Comparison of ENCODE assay signal across 20 mouse cellular contexts in genomic region chr9:75769042-75769441, GRCm38 (mm10). TPM values are rescaled to one million over a fixed set of nuclear protein-coding genes. Genes with fewer than 3 reads are reported as not detected.
DNase-seq lines count a peak whose midpoint lies in the region; ATAC-seq and TF ChIP-seq lines count a peak whose summit lies in the region.
"Had no signal": no experiment of that assay in that cellular context is flagged by ENCODE, and none has a peak within 500 bp of the region (broad histone marks: within the 10 kb centered on the region; RNA-seq: fewer than 3 reads in every experiment).

No protein-coding gene starts in this region.

- no peaks in the 10 kb centered on the region for H3K27me3 ChIP-seq in heart, embryonic 13.5 days (replicated peaks)
- H3K27me3 ChIP-seq in heart, postnatal 0 days (ENCODE audit: control insufficient read depth, insufficient read depth, low read length): no peaks in the 10 kb centered on the region
- no peaks in the 10 kb centered on the region for H3K27me3 ChIP-seq in heart, adult 2 months (ENCODE audit: control insufficient read depth, insufficient read depth, low read length)
- no peaks in the 10 kb centered on the region for H3K27me3 ChIP-seq in G1E (ENCODE audit: insufficient read depth, low read length)
- no peaks in the 10 kb centered on the region; a peak in 1 of 4 replicates for H3K27me3 ChIP-seq in MEL (ENCODE audit: control insufficient read depth in 1 of 2, insufficient read depth in 2 of 2, low read length in 2 of 2)
- H3K27me3 ChIP-seq in midbrain, embryonic 16.5 days (ENCODE audit: control insufficient read depth, insufficient read depth, low read depth, low read length): no peaks in the 10 kb centered on the region
- H3K27me3 ChIP-seq: embryonic facial prominence, embryonic 12.5 days; forebrain, embryonic 15.5 days; hindbrain, embryonic 12.5 days had no signal

- H3K79me2 ChIP-seq in heart, adult 2 months (replicated peaks; ENCODE audit: control insufficient read depth, insufficient read depth, low read length): no peaks in the 10 kb centered on the region
- H3K79me2 ChIP-seq in MEL (ENCODE audit: control insufficient read depth, insufficient read depth, low read length, poor library complexity): no peaks in the 10 kb centered on the region

- H3K4me3 ChIP-seq in heart, embryonic 13.5 days: peak overlapping the region; percentile 18; the same call in 1 of the 2 replicates
- no peak overlapping the region for H3K4me3 ChIP-seq in heart, postnatal 0 days (ENCODE audit: low read depth, low read length)
- no peak overlapping the region for H3K4me3 ChIP-seq in heart, adult 2 months
- no peak overlapping the region; the same call in 1 of the 2 replicates for H3K4me3 ChIP-seq in G1E (ENCODE audit: low read depth, low read length)
- no peak overlapping the region for H3K4me3 ChIP-seq in MEL (ENCODE audit: control insufficient read depth in 1 of 2, insufficient read depth in 1 of 2, low read depth in 2 of 2, low read length in 2 of 2)
- no peak overlapping the region for H3K4me3 ChIP-seq in midbrain, embryonic 16.5 days (ENCODE audit: low read depth, low read length)
- H3K4me3 ChIP-seq: embryonic facial prominence, embryonic 12.5 days; forebrain, embryonic 15.5 days; hindbrain, embryonic 12.5 days had no signal

- no peak for TF ChIP-seq EP300 in heart, postnatal 0 days (IDR thresholded peaks at IDR 0.05; ENCODE audit: low read depth)
- no peak for TF ChIP-seq EP300 in heart, adult 2 months (IDR thresholded peaks at IDR 0.05; ENCODE audit: insufficient read depth, low read depth, low read length)
- no peak for TF ChIP-seq EP300 in MEL (IDR thresholded peaks at IDR 0.05; ENCODE audit: low read depth in 1 of 2, low read length in 2 of 2)

- H3K9me3 ChIP-seq in heart, embryonic 13.5 days: no peaks in the 10 kb centered on the region
- H3K9me3 ChIP-seq in heart, postnatal 0 days (replicated peaks; ENCODE audit: control insufficient read depth, low read length): no peaks in the 10 kb centered on the region
- H3K9me3 ChIP-seq in G1E (replicated peaks) (no peaks in the 10 kb centered on the region), MEL (replicated peaks; ENCODE audit: insufficient read depth, low read length) (no peaks in the 10 kb centered on the region)
- H3K9me3 ChIP-seq in midbrain, embryonic 16.5 days (replicated peaks; ENCODE audit: control insufficient read depth, low read length, poor library complexity, severe bottlenecking): no peaks in the 10 kb centered on the region
- H3K9me3 ChIP-seq: embryonic facial prominence, embryonic 12.5 days; forebrain, embryonic 15.5 days; hindbrain, embryonic 12.5 days had no signal

- TF ChIP-seq CTCF in heart, postnatal 0 days (IDR thresholded peaks at IDR 0.05; ENCODE audit: low read depth): no peak
- TF ChIP-seq CTCF in heart, adult 2 months (IDR thresholded peaks at IDR 0.05): no peak
- no peak for TF ChIP-seq CTCF in G1E (IDR thresholded peaks at IDR 0.05; ENCODE audit: low read depth, low read length)
- no peak for TF ChIP-seq CTCF in MEL (IDR thresholded peaks at IDR 0.05 in 2 of 3, conservative IDR thresholded peaks at IDR 0.05 in 1 of 3; ENCODE audit: control insufficient read depth in 1 of 3, insufficient read depth in 1 of 3, low read depth in 2 of 3, low read length in 3 of 3, poor library complexity in 1 of 3, severe bottlenecking in 1 of 3)

- intact Hi-C loops in heart, adult 2 months (cut with DNase I): loop anchor here (10.0 kb wide), 1 partner anchor 136 kb away; no protein-coding TSS in a partner anchor

- no peak overlapping the region for H3K9ac ChIP-seq in heart, embryonic 13.5 days
- H3K9ac ChIP-seq in heart, postnatal 0 days (replicated peaks; ENCODE audit: low read depth, low read length): no peak overlapping the region
- H3K9ac ChIP-seq in heart, adult 2 months (ENCODE audit: low read depth, low read length): no peak overlapping the region
- H3K9ac ChIP-seq in MEL (ENCODE audit: control insufficient read depth, low read depth, low read length, poor library complexity, severe bottlenecking): no peak overlapping the region
- no peak overlapping the region for H3K9ac ChIP-seq in midbrain, embryonic 16.5 days (ENCODE audit: low read depth, low read length)
- H3K9ac ChIP-seq: embryonic facial prominence, embryonic 12.5 days; forebrain, embryonic 15.5 days; hindbrain, embryonic 12.5 days had no signal

- ATAC-seq in heart, embryonic 13.5 days (ENCODE audit: extremely low read depth, insufficient number of reproducible peaks, low FRiP score, low TSS enrichment): no peak
- no peak for ATAC-seq in heart, postnatal 0 days (ENCODE audit: insufficient read depth, low read depth)
- ATAC-seq in G1E (ENCODE audit: extremely low read depth, insufficient number of reproducible peaks, low FRiP score, poor library complexity, severe bottlenecking): peak; percentile 70
- no peak for ATAC-seq in midbrain, embryonic 16.5 days
- ATAC-seq: forebrain, embryonic 15.5 days; hindbrain, embryonic 16.5 days; inflammation-experienced regulatory T-cells, adult 6 months; intestine, postnatal 0 days had no signal

- TF ChIP-seq RAD21 in MEL (IDR thresholded peaks at IDR 0.05; ENCODE audit: low read depth, low read length): no peak

- peak overlapping the region; percentile 46 for H3K4me2 ChIP-seq in heart, embryonic 13.5 days
- H3K4me2 ChIP-seq in heart, postnatal 0 days (ENCODE audit: low read depth, low read length): peak overlapping the region; percentile 18; the same call in 1 of the 2 replicates
- no peak overlapping the region for H3K4me2 ChIP-seq in midbrain, embryonic 16.5 days (ENCODE audit: low read length)
- H3K4me2 ChIP-seq: embryonic facial prominence, embryonic 12.5 days; forebrain, embryonic 15.5 days; hindbrain, embryonic 12.5 days had no signal

- peak overlapping the region; percentile 13; the same call in 1 of the 2 replicates for H3K27ac ChIP-seq in heart, embryonic 13.5 days (replicated peaks)
- no peak overlapping the region for H3K27ac ChIP-seq in heart, postnatal 0 days (ENCODE audit: low read depth)
- no peak overlapping the region for H3K27ac ChIP-seq in heart, adult 2 months
- H3K27ac ChIP-seq in MEL (ENCODE audit: control insufficient read depth, low read depth, low read length): no peak overlapping the region
- H3K27ac ChIP-seq in midbrain, embryonic 16.5 days (ENCODE audit: low read length): no peak overlapping the region
- H3K27ac ChIP-seq: embryonic facial prominence, embryonic 12.5 days; forebrain, embryonic 15.5 days; hindbrain, embryonic 12.5 days had no signal

- H3K4me1 ChIP-seq in heart, embryonic 13.5 days: peaks cover 27% of the 10 kb centered on the region
- H3K4me1 ChIP-seq in heart, postnatal 0 days (ENCODE audit: control insufficient read depth, insufficient read depth): peaks cover 8% of the 10 kb centered on the region; the same call in 1 of the 2 replicates
- H3K4me1 ChIP-seq in heart, adult 2 months (ENCODE audit: control insufficient read depth, insufficient read depth, low read length): no peaks in the 10 kb centered on the region
- peaks cover 26% of the 10 kb centered on the region for H3K4me1 ChIP-seq in G1E (ENCODE audit: insufficient read depth, low read depth, low read length)
- H3K4me1 ChIP-seq in MEL (ENCODE audit: control insufficient read depth in 1 of 2, insufficient read depth in 2 of 2, low read length in 2 of 2): no peaks in the 10 kb centered on the region
- no peaks in the 10 kb centered on the region for H3K4me1 ChIP-seq in midbrain, embryonic 16.5 days (ENCODE audit: control insufficient read depth, insufficient read depth, low read length)
- H3K4me1 ChIP-seq: hindbrain, embryonic 12.5 days had no signal

- TF ChIP-seq POLR2A in heart, adult 2 months (IDR thresholded peaks at IDR 0.05; ENCODE audit: insufficient read depth, low read depth, low read length): no peak
- TF ChIP-seq POLR2A in MEL (IDR thresholded peaks at IDR 0.05; ENCODE audit: control insufficient read depth in 1 of 2, insufficient read depth in 1 of 2, low read depth in 1 of 2, low read length in 2 of 2, poor library complexity in 1 of 2): no peak

- 8% methylated on average over 3 of the region's 3 CpGs for WGBS in heart, embryonic 13.5 days
- WGBS in heart, postnatal 0 days: 11% methylated on average over 3 of the region's 3 CpGs
- WGBS in heart, adult 2 months: 30% methylated on average over 3 of the region's 3 CpGs
- 69% methylated on average over 3 of the region's 3 CpGs for WGBS in midbrain, embryonic 16.5 days

- DNase-seq in heart, adult 18-20 months: no peak
- no peak for DNase-seq in heart, postnatal 0 days (ENCODE audit: low spot score)
- no peak for DNase-seq in heart, adult 2 months
- no peak for DNase-seq in G1E (ENCODE audit: low spot score)
- no peak for DNase-seq in MEL (ENCODE audit: low read depth, low spot score)
- DNase-seq in frontal cortex, postnatal 10 days (ENCODE audit: low spot score in 2 of 2): no peak
- DNase-seq: adrenal gland, postnatal 14 days; cerebellum, adult 11-12 months; cerebellum, adult 9-10 months; cerebellum, postnatal 25 days; gastrocnemius, postnatal 10 days; heart, postnatal 10 days had no signal

- H3K36me3 ChIP-seq in heart, embryonic 13.5 days: no peaks in the 10 kb centered on the region
- H3K36me3 ChIP-seq in heart, postnatal 0 days (replicated peaks; ENCODE audit: control insufficient read depth, insufficient read depth, low read length): no peaks in the 10 kb centered on the region
- no peaks in the 10 kb centered on the region for H3K36me3 ChIP-seq in heart, adult 2 months (ENCODE audit: control insufficient read depth, insufficient read depth, low read length)
- no peaks in the 10 kb centered on the region for H3K36me3 ChIP-seq in G1E (replicated peaks)
- H3K36me3 ChIP-seq in MEL (ENCODE audit: control insufficient read depth in 1 of 2, insufficient read depth in 2 of 2, low read length in 2 of 2): no peaks in the 10 kb centered on the region
- no peaks in the 10 kb centered on the region for H3K36me3 ChIP-seq in midbrain, embryonic 16.5 days (ENCODE audit: control insufficient read depth, insufficient read depth, low read length)
- H3K36me3 ChIP-seq: embryonic facial prominence, embryonic 12.5 days; forebrain, embryonic 15.5 days; hindbrain, embryonic 12.5 days had no signal

RNA-seq across cellular contexts. Expression of gene Bmp5, which starts 6.1 kb away (rescaled TPM):
- 8.3 and 9.3 TPM in 2 replicates for polyA plus RNA-seq in heart, embryonic 13.5 days (2015; fragmentation: Nextera tagmentation; extraction: Ambion mirVana)
- 1 to 10 TPM in 1 of 2 experiments, under 1 TPM in 1; 0.65 to 1.2 TPM for total RNA-seq in heart, adult 18-20 months (2021)
- total RNA-seq in heart, postnatal 0 days (2014; rRNA removed; ENCODE audit: low replicate concordance): 0.27 and 2.8 TPM in 2 replicates
- 2.4 TPM in 2 replicates for polyA plus RNA-seq in heart, postnatal 0 days (2015; fragmentation: Nextera tagmentation; extraction: Ambion mirVana)
- under 1 TPM; 0.65 to 0.68 TPM for total RNA-seq in heart, adult 2 months (2021)
- 0.43 and 0.67 TPM in 2 replicates for polyA plus RNA-seq in heart, adult 2 months (2012; rRNA removed)
- total RNA-seq in G1E (2014; fragmentation: Nextera tagmentation) (0.24 TPM in 1 of 2 replicates, not detected in the other), G1E (2017) (0.06 and 0.16 TPM in 2 replicates), MEL (2012; rRNA removed) (not detected in 2 replicates)
- polyA plus RNA-seq in G1E (2012) (not detected in 2 replicates), MEL (2012; ENCODE audit: insufficient read depth in 1 of 2, insufficient read length in 2 of 2, low read depth in 1 of 2, low replicate concordance in 2 of 2, missing spikeins in 1 of 2) (not detected)
- polyA plus RNA-seq in midbrain, embryonic 16.5 days (2015; fragmentation: Nextera tagmentation; extraction: Ambion mirVana): 2.6 and 3.4 TPM in 2 replicates
- polyA plus RNA-seq: inflammation-experienced regulatory T-cells, adult 6 months had no signal
